Mouse (Mus musculus) right cerebral cortex, postnatal 14 days (tissue): ENCODE results near the gene Sh3bgrl2.
A peak's percentile ranks its signal among the peaks of the same experiment; 100 is the strongest.
"Not testable (repeated sequence)": the region's sequence is repeated elsewhere in the genome, so short reads cannot be mapped to it uniquely, and the experiment has no call there.

Experiments
- DNase-seq: peaks from one replicate; pipeline ENCODE4 v3.0.0; 2022

The Sh3bgrl2 gene

GRCm38 (mm10) chr9:83547830-83548689, at the start of gene Sh3bgrl2:
TSS of gene Sh3bgrl2 (plus strand) at chr9:83548327.
- DNase-seq = peak; percentile 81

GRCm38 (mm10) chr9:83519081-83519480, 29.0 kb upstream of the Sh3bgrl2 start:
- DNase-seq = not testable (repeated sequence)

DNA sequence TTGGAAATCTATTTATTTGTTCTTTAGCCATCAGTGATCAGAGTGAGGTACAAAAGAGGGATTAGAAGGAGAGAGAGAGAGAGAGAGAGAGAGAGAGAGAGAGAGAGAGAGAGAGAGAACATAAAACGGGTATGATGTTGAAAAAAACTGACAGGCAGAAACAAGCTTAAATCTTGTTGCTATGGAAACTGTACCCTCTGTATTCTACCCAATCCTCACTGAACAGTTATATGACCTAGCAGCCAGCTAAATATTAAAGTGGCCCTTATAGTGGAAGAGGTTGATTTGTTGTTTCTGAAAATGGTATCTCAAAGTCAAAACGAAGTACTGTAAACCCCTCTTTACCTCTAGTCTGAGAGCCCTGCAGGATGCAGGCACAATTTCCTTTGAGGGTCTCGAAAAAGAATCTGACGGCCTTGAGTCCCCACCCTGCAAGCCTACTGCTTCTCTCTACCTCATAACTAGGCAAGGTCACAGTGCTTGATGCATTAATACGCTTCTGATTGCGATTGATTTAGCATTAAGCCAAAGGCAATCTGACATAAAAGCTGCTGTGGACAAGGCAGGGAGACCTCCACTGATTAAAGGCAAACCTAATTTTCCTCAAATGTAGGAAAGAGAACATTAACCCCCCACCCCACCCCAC, 28.5 kb upstream of the Sh3bgrl2 start:
- no peak for DNase-seq

DNA sequence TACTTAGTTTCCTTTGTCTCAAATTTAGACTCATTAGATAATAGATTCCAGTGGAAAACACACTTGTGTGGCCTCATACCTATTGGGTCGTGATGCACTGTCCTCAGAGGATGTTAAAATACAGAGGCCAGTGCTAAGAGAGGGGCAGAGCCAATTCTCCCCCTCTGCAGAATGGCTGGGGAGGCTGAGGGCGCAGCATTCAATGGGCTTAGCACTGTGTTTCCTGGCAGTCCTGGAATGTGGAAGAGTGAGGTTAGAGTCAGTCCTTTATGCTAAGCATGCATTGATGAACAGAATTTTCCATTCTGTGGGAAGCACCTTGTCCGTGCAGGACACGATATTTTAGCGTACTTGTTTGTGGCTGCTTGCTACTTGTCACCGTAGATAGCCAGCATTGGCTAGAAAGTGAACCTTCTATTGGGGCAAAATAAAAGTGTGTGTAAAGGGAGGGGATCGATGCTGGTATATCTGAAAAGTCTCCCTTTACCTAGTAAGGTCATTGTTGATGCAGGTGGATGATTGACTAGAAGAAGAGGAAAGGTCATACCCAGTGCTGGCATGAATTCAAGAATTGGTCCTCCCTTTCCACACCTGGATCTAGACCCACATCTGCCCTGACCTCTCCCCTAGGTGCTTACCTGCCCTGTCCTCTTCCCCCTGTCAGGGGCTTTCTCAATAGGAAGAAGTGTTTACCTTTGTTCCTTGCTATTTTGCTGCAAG, 20.6 kb upstream of the Sh3bgrl2 start:
- DNase-seq = no peak

GRCm38 (mm10) chr9:83533044-83533769, 14.9 kb upstream of the Sh3bgrl2 start:
- DNase-seq = no peak

GRCm38 (mm10) chr9:83536959-83537358, 11.2 kb upstream of the Sh3bgrl2 start:
- no peak for DNase-seq

DNA sequence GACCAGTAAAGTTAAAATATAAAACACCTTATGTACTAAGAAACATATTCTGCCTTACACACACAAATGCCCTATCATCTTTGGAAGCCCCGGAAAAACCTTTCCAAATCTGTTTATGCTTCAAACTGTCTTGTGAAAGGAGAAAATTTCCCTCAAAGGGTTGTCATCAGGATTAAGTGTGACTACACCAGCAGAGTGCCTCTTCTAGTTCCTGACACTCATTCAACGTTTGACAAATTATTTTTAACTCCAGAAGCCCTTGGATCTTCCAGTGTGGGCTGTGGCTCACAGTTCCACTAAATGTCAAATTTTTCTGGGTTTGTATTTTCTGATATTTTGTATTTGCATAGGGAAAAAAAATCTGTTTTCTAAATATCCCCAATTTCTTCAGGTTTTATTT, 10.6 kb upstream of the Sh3bgrl2 start:
- no peak for DNase-seq

DNA sequence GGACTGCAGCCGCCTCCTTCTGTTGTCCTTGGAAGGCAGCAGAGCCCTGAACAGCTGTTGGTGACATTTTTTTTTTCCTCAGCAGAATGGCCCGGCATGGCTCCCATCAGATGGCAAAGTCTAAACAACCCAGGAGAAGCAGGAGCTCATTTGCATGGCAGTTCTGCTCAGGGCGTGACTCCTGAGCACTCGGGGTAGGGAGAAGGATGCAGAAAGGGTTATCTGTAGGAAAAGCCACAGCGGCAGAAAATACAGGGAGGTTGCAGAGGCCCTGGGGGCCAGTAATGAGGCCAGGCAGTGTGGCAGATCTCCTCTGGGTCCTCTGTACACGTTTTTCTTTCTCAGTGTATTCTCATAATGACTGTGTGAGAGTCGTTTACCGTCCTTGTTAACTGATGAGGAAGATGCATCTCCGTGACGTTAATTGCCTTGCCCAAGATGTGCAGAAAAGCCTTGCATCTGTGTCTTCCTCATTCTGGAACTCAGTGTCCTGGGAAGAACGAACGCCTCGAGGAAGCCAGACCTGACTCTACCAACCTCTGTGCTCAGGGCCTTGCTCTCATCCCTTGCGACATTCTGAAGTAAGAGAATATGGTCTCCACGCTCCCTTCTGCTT, 10.1 kb upstream of the Sh3bgrl2 start:
- DNase-seq = no peak

DNA sequence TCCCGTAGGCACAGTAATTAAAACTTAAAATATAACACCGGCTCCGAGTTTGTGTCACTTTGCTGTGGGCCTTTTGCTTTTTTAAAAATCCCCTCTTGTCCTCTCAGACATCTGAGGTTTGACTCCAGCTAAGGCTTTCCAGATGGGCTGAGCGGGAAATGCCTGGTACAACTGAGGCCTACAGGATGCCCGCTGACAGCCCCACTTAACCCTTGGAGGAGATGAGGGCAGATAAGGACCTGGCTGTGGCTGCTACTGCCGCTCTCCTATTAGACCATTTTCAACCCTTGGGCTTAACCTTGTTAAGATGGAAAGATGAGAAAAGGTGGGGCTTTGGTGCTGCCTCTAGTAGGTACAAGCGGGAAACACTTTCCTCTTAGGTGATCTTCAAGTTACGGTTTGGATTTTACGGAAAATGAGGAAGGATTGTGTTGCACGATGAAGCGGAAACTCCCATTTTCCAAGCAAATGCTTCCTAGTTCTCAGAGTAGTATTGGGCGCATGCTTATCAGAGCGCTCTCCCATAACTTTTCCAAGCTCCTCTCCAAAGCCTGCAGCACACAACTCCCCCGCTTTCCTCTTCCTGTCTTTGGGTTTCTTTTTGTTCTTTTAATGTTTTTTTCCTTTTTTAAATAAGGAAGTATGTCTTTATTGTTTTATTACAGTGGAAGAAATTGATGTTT, 8.2 kb upstream of the Sh3bgrl2 start:
- no peak for DNase-seq

DNA sequence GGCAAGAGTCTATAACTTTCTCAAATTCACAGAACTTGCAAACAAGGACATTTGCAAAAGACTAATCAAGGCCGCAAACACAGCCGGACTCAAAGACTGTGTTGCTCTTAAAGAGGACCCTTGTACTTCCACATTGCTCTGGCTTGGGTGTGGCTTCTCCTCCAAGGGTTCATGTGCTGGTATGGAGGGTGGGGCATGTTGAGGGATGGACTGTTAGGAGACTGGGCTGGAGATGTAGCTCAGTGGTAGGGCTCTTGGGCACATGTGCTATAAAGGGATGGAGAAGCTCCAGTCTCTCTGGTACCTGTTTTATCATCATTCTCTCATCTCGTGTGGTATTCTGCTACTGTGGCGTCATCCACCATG, 7.7 kb upstream of the Sh3bgrl2 start:
- no peak for DNase-seq

GRCm38 (mm10) chr9:83540975-83541374, 7.2 kb upstream of the Sh3bgrl2 start:
- DNase-seq = no peak

DNA sequence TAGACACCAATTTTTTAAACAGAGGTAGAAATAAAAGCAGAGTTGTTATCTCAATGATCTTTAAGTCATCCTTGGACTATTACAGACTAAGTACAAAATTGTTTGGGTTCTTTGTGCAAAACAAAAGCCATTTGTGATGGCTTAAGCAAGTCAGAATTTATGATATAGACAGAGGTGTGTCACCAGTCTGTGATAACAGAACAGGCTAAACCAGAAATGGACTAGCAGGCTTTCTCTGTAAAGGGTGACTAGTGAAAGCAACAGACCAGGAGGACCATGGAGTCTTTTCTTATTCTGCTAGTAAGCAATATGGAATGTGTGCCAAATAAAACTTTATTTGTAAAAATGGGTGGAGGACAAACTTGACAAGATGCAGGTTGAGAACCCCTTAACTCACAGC, 2.9 kb upstream of the Sh3bgrl2 start:
- no peak for DNase-seq

DNA sequence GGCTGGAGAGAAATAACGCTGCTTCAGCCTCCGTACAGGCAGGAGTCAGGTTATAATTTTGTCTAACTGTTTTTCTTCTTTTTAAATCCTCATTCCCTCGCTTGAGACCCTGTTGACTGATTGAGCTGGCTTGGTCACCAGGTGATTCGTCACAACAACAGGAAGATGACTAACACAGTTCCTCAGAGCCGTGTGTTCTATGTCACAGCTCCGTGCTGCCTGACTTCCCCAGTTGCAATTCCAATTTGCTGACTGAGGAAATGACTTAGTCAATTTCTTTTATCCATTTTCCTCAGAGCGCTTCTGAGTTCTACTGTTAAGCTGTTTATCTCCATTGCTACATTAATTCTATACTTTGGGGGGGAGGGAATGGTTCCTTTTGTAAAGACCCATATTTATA, 1.8 kb upstream of the Sh3bgrl2 start:
- no peak for DNase-seq

DNA sequence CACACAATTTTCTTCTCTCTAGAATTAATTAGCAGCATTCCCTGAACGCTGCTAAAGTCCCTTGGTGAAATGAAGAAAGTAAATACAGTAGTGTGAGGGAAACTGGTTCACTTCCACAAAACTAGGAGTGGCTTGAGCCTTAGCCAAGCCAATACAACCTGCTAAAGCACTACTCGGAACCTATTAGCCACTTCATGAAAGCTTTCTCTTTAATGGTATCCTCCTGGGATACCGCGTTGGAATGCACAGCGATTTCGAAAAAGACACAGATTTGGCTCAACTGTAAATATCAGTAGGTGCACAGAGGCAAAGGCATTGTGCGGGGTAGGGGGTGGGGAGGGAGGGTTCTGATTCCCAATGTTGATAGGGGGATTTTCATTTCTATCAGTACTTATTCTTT, 898 bp upstream of the Sh3bgrl2 start:
- no peak for DNase-seq

- no peak for DNase-seq
These were observed 1.7 kb downstream of the Sh3bgrl2 start for GRCm38 (mm10) chr9:83549866-83550265.

GRCm38 (mm10) chr9:83551116-83551515, 3.0 kb downstream of the Sh3bgrl2 start:
- no peak for DNase-seq

GRCm38 (mm10) chr9:83551632-83552031, 3.5 kb downstream of the Sh3bgrl2 start:
- no peak for DNase-seq

DNA sequence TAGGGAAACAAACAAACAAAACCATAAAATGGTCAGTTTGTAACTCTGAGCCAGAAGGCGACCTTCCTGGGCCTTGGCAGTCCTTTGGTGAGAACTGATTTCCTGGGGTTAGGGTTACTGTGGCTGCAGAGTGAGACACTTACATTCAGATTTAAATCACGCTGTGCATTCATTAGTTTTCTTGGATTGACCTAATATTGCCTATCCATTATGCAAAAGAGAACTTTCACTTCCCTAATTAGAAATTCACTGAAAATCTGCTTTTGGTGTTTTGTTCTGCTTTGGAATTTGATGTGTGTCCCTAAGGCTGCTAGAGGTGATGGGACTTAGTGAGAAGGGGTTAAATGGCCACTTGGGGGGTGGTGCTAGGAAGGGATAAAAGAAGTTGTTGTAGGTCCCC, 7.5 kb downstream of the Sh3bgrl2 start:
- no peak for DNase-seq

GRCm38 (mm10) chr9:83556236-83556635, 8.1 kb downstream of the Sh3bgrl2 start:
- no peak for DNase-seq

GRCm38 (mm10) chr9:83556780-83557771, 8.9 kb downstream of the Sh3bgrl2 start:
- DNase-seq = no peak

DNA sequence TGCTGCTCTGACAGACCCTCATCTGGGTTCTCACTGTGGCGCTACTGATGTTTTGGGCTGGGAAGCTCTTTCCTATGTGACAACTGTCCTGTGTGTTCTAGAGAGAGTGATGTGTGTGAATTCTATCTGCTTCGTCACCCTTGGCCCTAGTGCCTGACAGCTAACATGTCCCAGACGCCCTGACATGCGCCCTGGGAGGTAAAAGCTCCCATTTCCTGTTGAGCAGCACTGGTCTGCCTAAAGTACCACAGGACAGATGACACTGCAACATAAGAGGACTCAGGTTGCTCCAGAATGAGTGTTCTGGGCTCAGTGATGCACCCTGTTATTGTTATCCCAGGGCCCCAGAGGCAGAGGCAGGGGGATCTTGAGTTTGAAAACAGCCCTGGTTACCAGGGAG, 12.5 kb downstream of the Sh3bgrl2 start:
- DNase-seq = no peak
